Mouse (Mus musculus) bone marrow, adult 2 months (tissue): ENCODE measurements around the gene Rpl36a-ps1. TPM values are rescaled to one million over a fixed set of nuclear protein-coding genes. Genes with fewer than 3 reads are reported as not detected.

Experiments used
- H3K27ac ChIP-seq: fragments of 200-500 bp; 2 replicates; pipeline ENCODE4 v1.5.1; 2012; ENCODE audit warnings: low read depth, mild to moderate bottlenecking, control low read depth, inconsistent platforms, low read length; ENCODE audit not compliant: control insufficient read depth, poor library complexity, insufficient read depth
- H3K4me1 ChIP-seq: fragments of 200-500 bp; 2 replicates; pipeline ENCODE4 v1.6.1; 2011; ENCODE audit warnings: low read length; ENCODE audit not compliant: control insufficient read depth, insufficient read depth
- H3K4me3 ChIP-seq: fragments of 200-500 bp; replicated peaks from 2 replicates; pipeline ENCODE3; 2011; ENCODE audit warnings: mild to moderate bottlenecking, low read depth, low read length, control low read depth; ENCODE audit not compliant: control insufficient read depth
- CTCF ChIP-seq: fragments of 200-500 bp; IDR thresholded peaks from 2 replicates; pipeline ENCODE4 v1.5.1; 2011; ENCODE audit warnings: low read length, control low read depth; ENCODE audit not compliant: control insufficient read depth, insufficient read depth
- POLR2A ChIP-seq: fragments of 200-500 bp; IDR thresholded peaks from 2 replicates; pipeline ENCODE4 v1.6.1; 2011; ENCODE audit warnings: low read depth, mild to moderate bottlenecking, control low read depth, low read length, borderline replicate concordance; ENCODE audit not compliant: control insufficient read depth
- WGBS: fragments of 180-500 bp; shearing (Covaris S2); methylation state at CpG from one replicate; pipeline ENCODE4 v1.1.7; 2018; 5-methylcytosine and 5-hydroxymethylcytosine counted together
- polyA plus RNA-seq: library from polyadenylated mRNA; stranded (reverse); fragments of >200 nt; gene quantifications from 2 replicates; pipeline ENCODE4 v1.2.4, GENCODE M21; 2011; ENCODE audit warnings: low replicate concordance; ENCODE audit not compliant: missing spikeins, insufficient read depth, insufficient read length

Gene Rpl36a-ps1
- polyA plus RNA-seq, 1 experiment: 19.3 TPM

GRCm38 (mm10) chr14:99022346-99023086, 28.4 kb upstream of the Rpl36a-ps1 start:
- 46% methylated on average over 12 of the region's 12 CpGs for WGBS
- H3K27ac ChIP-seq: no peak overlapping the region
- no peak overlapping the region for H3K4me3 ChIP-seq
- H3K4me1 ChIP-seq: no peaks in the 10 kb centered on the region
- TF ChIP-seq CTCF (no peak), POLR2A (no peak)

GRCm38 (mm10) chr14:99019136-99019808, 25.2 kb upstream of the Rpl36a-ps1 start:
- Histone ChIP-seq H3K4me1 (no peaks in the 10 kb centered on the region), H3K27ac (no peak overlapping the region), H3K4me3 (no peak overlapping the region)
- TF ChIP-seq POLR2A (no peak), CTCF (no peak)
- 79% methylated on average over 10 of the region's 10 CpGs for WGBS

GRCm38 (mm10) chr14:99018691-99019090, 24.6 kb upstream of the Rpl36a-ps1 start:
- TF ChIP-seq CTCF (no peak), POLR2A (no peak)

GRCm38 (mm10) chr14:99010920-99011313, 16.8 kb upstream of the Rpl36a-ps1 start:
- no peak for TF ChIP-seq CTCF
- TF ChIP-seq POLR2A: no peak
- H3K4me1 ChIP-seq: no peaks in the 10 kb centered on the region
- 9% methylated on average over 2 of the region's 2 CpGs for WGBS

More at GRCm38 (mm10) chr14:99018691-99019090, 24.6 kb upstream of the Rpl36a-ps1 start:
- H3K4me1 ChIP-seq: no peaks in the 10 kb centered on the region
- H3K4me3 ChIP-seq: no peak overlapping the region
- H3K27ac ChIP-seq: no peak overlapping the region
- 85% methylated on average over 7 of the region's 7 CpGs for WGBS

GRCm38 (mm10) chr14:99010224-99010919, 16.3 kb upstream of the Rpl36a-ps1 start:
- Histone ChIP-seq H3K4me1 (no peaks in the 10 kb centered on the region), H3K27ac (no peak overlapping the region), H3K4me3 (no peak overlapping the region)
- TF ChIP-seq CTCF (no peak), POLR2A (no peak)
- WGBS: 10% methylated on average over 8 of the region's 8 CpGs

More at GRCm38 (mm10) chr14:99010920-99011313, 16.8 kb upstream of the Rpl36a-ps1 start:
- H3K27ac ChIP-seq: no peak overlapping the region
- H3K4me3 ChIP-seq: no peak overlapping the region

GRCm38 (mm10) chr14:98992482-98992881, 1.6 kb downstream of the Rpl36a-ps1 start:
- no peak for TF ChIP-seq CTCF
- TF ChIP-seq POLR2A: no peak
- no peak overlapping the region for H3K4me3 ChIP-seq
- no peaks in the 10 kb centered on the region for H3K4me1 ChIP-seq
- H3K27ac ChIP-seq: no peak overlapping the region
- 76% methylated on average over 2 of the region's 2 CpGs for WGBS

GRCm38 (mm10) chr14:98990636-98991035, 3.5 kb downstream of the Rpl36a-ps1 start:
- 79% methylated on average over 3 of the region's 3 CpGs for WGBS
- no peaks in the 10 kb centered on the region for H3K4me1 ChIP-seq
- no peak overlapping the region for H3K27ac ChIP-seq
- no peak for TF ChIP-seq CTCF
- no peak for TF ChIP-seq POLR2A
- H3K4me3 ChIP-seq: no peak overlapping the region

- no peak overlapping the region for H3K4me3 ChIP-seq
- WGBS: 71% methylated on average over 3 of the region's 3 CpGs
- H3K27ac ChIP-seq: no peak overlapping the region
- H3K4me1 ChIP-seq: no peaks in the 10 kb centered on the region
- TF ChIP-seq POLR2A: no peak
- TF ChIP-seq CTCF: no peak
Measured at GRCm38 (mm10) chr14:98989818-98990217, 4.3 kb downstream of the Rpl36a-ps1 start.
